Mouse (Mus musculus) stomach, postnatal 0 days (tissue): ENCODE data around the gene Sh3bgrl.

Experiments
- CTCF ChIP-seq: IDR thresholded peaks from 2 replicates; pipeline ENCODE4 v1.5.1; 2016; ENCODE audit warnings: antibody characterized with exemption, low read depth, mild to moderate bottlenecking, moderate library complexity
- EP300 ChIP-seq: optimal IDR thresholded peaks from 2 replicates; pipeline ENCODE3; 2016; ENCODE audit warnings: antibody characterized with exemption

DNA sequence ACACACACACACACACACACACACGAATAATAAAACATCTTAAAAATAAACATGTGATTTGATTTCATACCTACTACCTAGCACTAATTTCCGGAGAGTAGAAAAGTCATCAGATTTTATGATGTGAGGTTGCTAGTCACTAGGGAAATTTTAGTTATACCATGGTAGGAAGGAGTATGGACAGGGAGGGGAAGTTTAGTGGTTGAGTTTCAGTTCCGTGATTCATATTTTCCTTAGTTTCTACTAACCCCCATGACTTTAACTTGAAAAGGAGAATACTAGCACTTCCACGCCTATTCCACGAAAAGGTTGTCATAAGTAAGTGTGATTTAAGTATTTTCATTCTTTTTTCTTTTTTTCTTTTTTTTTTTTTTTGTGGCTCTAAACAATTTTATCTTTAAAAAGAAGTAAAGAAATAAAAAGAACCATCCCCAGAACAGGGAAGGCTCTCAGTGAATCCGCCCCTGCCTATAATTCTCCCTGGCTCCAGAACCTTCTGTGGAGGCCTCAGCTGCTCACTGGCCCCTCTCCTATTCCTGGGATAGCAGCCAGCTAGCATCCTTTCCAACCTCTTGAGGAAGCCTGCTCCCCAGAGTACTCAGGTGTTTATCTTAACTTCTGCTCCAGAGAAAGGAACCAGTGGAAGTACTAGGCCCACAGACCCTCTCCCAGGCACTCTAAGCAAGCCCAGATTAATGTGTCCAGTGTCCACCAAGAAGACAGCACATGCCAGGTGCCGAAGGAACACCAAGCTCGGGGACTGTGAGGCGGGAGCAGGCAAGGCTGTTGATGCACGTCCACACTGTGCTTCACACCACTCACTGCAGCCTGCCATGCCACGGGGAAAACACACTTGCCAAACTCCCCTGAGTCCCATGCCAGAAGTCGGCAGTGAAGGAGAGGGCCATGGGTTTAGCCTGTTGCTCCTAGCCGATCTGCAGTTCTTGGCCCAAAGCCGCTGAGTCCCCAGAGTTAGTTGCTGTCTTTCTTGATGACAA, 25.0 kb downstream of the Sh3bgrl start:
- TF ChIP-seq CTCF = no peak
- no peak for TF ChIP-seq EP300
